Mouse (Mus musculus) heart, adult 2 months (tissue): ENCODE measurements around the gene Olfr508. TPM values are rescaled to one million over a fixed set of nuclear protein-coding genes. Genes with fewer than 3 reads are reported as not detected.

Source experiments
- DNase-seq, 2 experiments: peaks; one replicate each; pipeline ENCODE4 v3.0.0; 2021
- H3K27ac ChIP-seq: fragments of 200-600 bp; 2 replicates; pipeline ENCODE4 v1.8.1; 2022
- H3K27me3 ChIP-seq: fragments of 200-500 bp; 2 replicates; pipeline ENCODE4 v1.6.1; 2012; ENCODE audit warnings: mild to moderate bottlenecking, low read length, inconsistent platforms, mixed read lengths; ENCODE audit not compliant: control insufficient read depth, insufficient read depth
- H3K36me3 ChIP-seq: fragments of 200-500 bp; 2 replicates; pipeline ENCODE4 v1.6.1; 2012; ENCODE audit warnings: low read length, inconsistent platforms; ENCODE audit not compliant: control insufficient read depth, insufficient read depth
- H3K4me1 ChIP-seq: fragments of 200-500 bp; 2 replicates; pipeline ENCODE4 v1.6.1; 2011; ENCODE audit warnings: low read length; ENCODE audit not compliant: control insufficient read depth, insufficient read depth
- H3K4me3 ChIP-seq: fragments of 200-600 bp; 2 replicates; pipeline ENCODE4 v1.8.1; 2022
- H3K79me2 ChIP-seq: fragments of 200-500 bp; replicated peaks from 2 replicates; pipeline ENCODE4 v1.6.1; 2012; ENCODE audit warnings: mild to moderate bottlenecking, inconsistent platforms, low read length, moderate library complexity, mixed read lengths; ENCODE audit not compliant: control insufficient read depth, insufficient read depth
- H3K9ac ChIP-seq: fragments of 200-500 bp; 2 replicates; pipeline ENCODE4 v1.6.1; 2012; ENCODE audit warnings: low read depth, mild to moderate bottlenecking, control low read depth, inconsistent platforms, low read length, mixed read lengths
- CTCF ChIP-seq: fragments of 200-600 bp; IDR thresholded peaks from 2 replicates; pipeline ENCODE4 v1.8.1; 2022; ENCODE audit warnings: antibody characterized with exemption, mild to moderate bottlenecking, moderate library complexity
- EP300 ChIP-seq: fragments of 200-500 bp; IDR thresholded peaks from 2 replicates; pipeline ENCODE4 v1.6.1; 2011; ENCODE audit warnings: low read depth, low read length, control low read depth; ENCODE audit not compliant: insufficient read depth
- POLR2A ChIP-seq: fragments of 200-500 bp; IDR thresholded peaks from 2 replicates; pipeline ENCODE4 v1.6.1; 2011; ENCODE audit warnings: mild to moderate bottlenecking, low read depth, low read length, control low read depth; ENCODE audit not compliant: insufficient read depth
- WGBS: fragments of 180-500 bp; shearing (Covaris S2); methylation state at CpG from one replicate; pipeline ENCODE4 v1.1.7; 2018; 5-methylcytosine and 5-hydroxymethylcytosine counted together
- intact Hi-C: fragments of 180-260 bp; cut with DNase I; formaldehyde crosslinking; loops from one replicate; pipeline ENCODE4 v1.15.1; 2025
- polyA plus RNA-seq: library from polyadenylated mRNA; depleted of rRNA; stranded (reverse); fragments of >200 nt; gene quantifications from 2 replicates; pipeline ENCODE4 v1.2.3, GENCODE M21; 2012; rRNA removed
- total RNA-seq, 2 experiments: library from RNA; stranded (reverse); gene quantifications; 2 replicates each; pipeline ENCODE4 v1.2.3; 2021

The Olfr508 gene
- total and polyA plus RNA-seq, 3 experiments = not detected

GRCm38 (mm10) chr7:108651806-108652205 lies 22.0 kb downstream of the Olfr508 start, which contains the start of gene Olfr509:
TSS of gene Olfr509 (minus strand) at chr7:108651906.
- Histone ChIP-seq H3K36me3 (no peaks in the 10 kb centered on the region), H3K27ac (no peak within 1 kb of the TSS), H3K9ac (no peak within 1 kb of the TSS), H3K27me3 (no peaks in the 10 kb centered on the region), H3K4me1 (no peaks in the 10 kb centered on the region), H3K4me3 (no peak within 1 kb of the TSS), H3K79me2 (no peaks in the 10 kb centered on the region)
- no peak for TF ChIP-seq CTCF
- TF ChIP-seq EP300 = no peak
- no peak for TF ChIP-seq POLR2A
- intact Hi-C loops = no loop called here
- DNase-seq = no peak

DNA sequence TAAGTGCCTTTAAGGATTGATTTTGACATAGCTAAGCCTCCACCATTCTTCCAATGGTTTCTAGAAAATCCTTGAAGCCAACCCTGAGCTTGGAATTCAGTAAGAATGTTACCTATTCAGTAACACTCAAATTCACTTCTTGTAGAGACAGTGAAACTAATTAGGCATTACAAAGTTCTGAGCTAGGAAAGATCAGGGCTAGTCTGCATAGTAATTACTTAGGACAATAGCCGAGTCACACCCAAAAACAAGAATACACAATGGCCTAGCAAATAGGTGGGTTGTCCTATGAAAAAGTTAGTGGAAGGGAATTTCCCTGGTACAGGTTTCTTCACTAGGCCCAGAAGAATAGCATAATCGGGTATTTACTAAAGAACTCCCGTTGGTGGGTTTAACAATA lies 32.6 kb downstream of the Olfr508 start:
- H3K4me3 ChIP-seq = no peak overlapping the region
- DNase-seq = no peak
- H3K4me1 ChIP-seq = no peaks in the 10 kb centered on the region
- H3K27ac ChIP-seq = no peak overlapping the region
- intact Hi-C loops = no loop called here
- TF ChIP-seq POLR2A = no peak
- no peak for TF ChIP-seq CTCF
- TF ChIP-seq EP300 = no peak
- no peak overlapping the region for H3K9ac ChIP-seq
- WGBS = 67% methylated on average over 3 of the region's 3 CpGs
- no peaks in the 10 kb centered on the region for H3K79me2 ChIP-seq
- no peaks in the 10 kb centered on the region for H3K27me3 ChIP-seq
- no peaks in the 10 kb centered on the region for H3K36me3 ChIP-seq

GRCm38 (mm10) chr7:108666118-108666517 lies 36.3 kb downstream of the Olfr508 start, which contains the start of gene Olfr510:
TSS of gene Olfr510 (plus strand) at chr7:108666418.
- DNase-seq = no peak
- no peak within 1 kb of the TSS for H3K27ac ChIP-seq
- intact Hi-C loops = no loop called here
- H3K4me3 ChIP-seq = no peak within 1 kb of the TSS
- no peaks in the 10 kb centered on the region for H3K36me3 ChIP-seq
- H3K4me1 ChIP-seq = no peaks in the 10 kb centered on the region
- no peaks in the 10 kb centered on the region for H3K27me3 ChIP-seq
- TF ChIP-seq EP300 = no peak
- TF ChIP-seq CTCF = no peak
- TF ChIP-seq POLR2A = no peak
- 82% methylated on average over 1 of the region's 1 CpGs for WGBS
- no peak within 1 kb of the TSS for H3K9ac ChIP-seq
- H3K79me2 ChIP-seq = no peaks in the 10 kb centered on the region

DNA sequence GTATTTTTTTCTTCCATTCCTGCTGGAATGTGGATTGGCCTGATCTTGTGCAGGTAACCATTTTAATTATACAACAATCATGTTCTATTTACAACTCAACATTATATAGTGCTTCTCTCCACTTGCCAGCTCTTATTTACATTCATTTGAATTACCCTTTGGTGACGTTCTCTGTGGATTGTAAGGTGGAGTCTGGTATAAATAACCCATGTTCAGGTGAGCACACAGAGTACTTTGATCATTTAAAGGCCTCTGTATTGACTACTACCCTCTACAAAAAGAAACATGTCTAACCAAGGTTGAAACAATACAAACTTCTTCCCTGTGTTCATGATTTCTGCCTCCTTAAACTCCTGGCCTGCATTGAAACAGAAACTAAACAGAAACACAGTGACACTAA lies 41.3 kb downstream of the Olfr508 start:
- H3K27me3 ChIP-seq = no peaks in the 10 kb centered on the region
- WGBS = 57% methylated on average over 1 of the region's 1 CpGs
- intact Hi-C loops = no loop called here
- H3K4me1 ChIP-seq = no peaks in the 10 kb centered on the region
- H3K79me2 ChIP-seq = no peaks in the 10 kb centered on the region
- no peak overlapping the region for H3K4me3 ChIP-seq
- TF ChIP-seq EP300 = no peak
- TF ChIP-seq CTCF = no peak
- H3K9ac ChIP-seq = no peak overlapping the region
- H3K27ac ChIP-seq = no peak overlapping the region
- no peaks in the 10 kb centered on the region for H3K36me3 ChIP-seq
- DNase-seq = no peak

- H3K79me2 ChIP-seq = no peaks in the 10 kb centered on the region
- no peaks in the 10 kb centered on the region for H3K27me3 ChIP-seq
- no peak overlapping the region for H3K9ac ChIP-seq
- WGBS = 81% methylated on average over 4 of the region's 4 CpGs
- no peaks in the 10 kb centered on the region for H3K36me3 ChIP-seq
- TF ChIP-seq POLR2A (no peak), EP300 (no peak), CTCF (no peak)
- intact Hi-C loops = no loop called here
- no peaks in the 10 kb centered on the region for H3K4me1 ChIP-seq
- H3K27ac ChIP-seq = no peak overlapping the region
- DNase-seq = no peak
- H3K4me3 ChIP-seq = no peak overlapping the region
Measured at GRCm38 (mm10) chr7:108678886-108679285, 49.1 kb downstream of the Olfr508 start.

Other genes with a start within 250 kb of the Olfr508 start
- gene Olfr495, start 236.8 kb upstream of the Olfr508 start, total RNA-seq = not detected
- not detected in 2 replicates for gene Olfr495, start 236.8 kb upstream of the Olfr508 start, polyA plus RNA-seq
- not detected for gene Olfr497, start 209.6 kb upstream of the Olfr508 start, total RNA-seq
- gene Olfr497, start 209.6 kb upstream of the Olfr508 start, polyA plus RNA-seq = not detected in 2 replicates
- not detected for gene Olfr498, start 164.7 kb upstream of the Olfr508 start, total RNA-seq
- not detected in 2 replicates for gene Olfr498, start 164.7 kb upstream of the Olfr508 start, polyA plus RNA-seq
- gene Olfr502, start 104.9 kb upstream of the Olfr508 start, total RNA-seq = not detected
- not detected in 2 replicates for gene Olfr502, start 104.9 kb upstream of the Olfr508 start, polyA plus RNA-seq
- not detected for gene Olfr503, start 85.5 kb upstream of the Olfr508 start, total RNA-seq
- gene Olfr503, start 85.5 kb upstream of the Olfr508 start, polyA plus RNA-seq = not detected in 2 replicates
- gene Olfr504, start 64.2 kb upstream of the Olfr508 start, total RNA-seq = not detected
- not detected in 2 replicates for gene Olfr504, start 64.2 kb upstream of the Olfr508 start, polyA plus RNA-seq
- not detected for gene Olfr506, start 19.2 kb upstream of the Olfr508 start, total RNA-seq
- gene Olfr506, start 19.2 kb upstream of the Olfr508 start, polyA plus RNA-seq = not detected in 2 replicates
- gene Olfr507, start 8.2 kb upstream of the Olfr508 start, total RNA-seq = not detected
- gene Olfr507, start 8.2 kb upstream of the Olfr508 start, polyA plus RNA-seq = not detected in 2 replicates
- not detected for gene Olfr509, start 21.9 kb downstream of the Olfr508 start, total RNA-seq
- gene Olfr509, start 21.9 kb downstream of the Olfr508 start, polyA plus RNA-seq = not detected in 2 replicates
- not detected for gene Olfr510, start 36.4 kb downstream of the Olfr508 start, total RNA-seq
- not detected in 2 replicates for gene Olfr510, start 36.4 kb downstream of the Olfr508 start, polyA plus RNA-seq
- gene Olfr512, start 83.3 kb downstream of the Olfr508 start, total RNA-seq = not detected
- gene Olfr512, start 83.3 kb downstream of the Olfr508 start, polyA plus RNA-seq = not detected in 2 replicates
- not detected for gene Olfr513, start 121.0 kb downstream of the Olfr508 start, total RNA-seq
- not detected in 2 replicates for gene Olfr513, start 121.0 kb downstream of the Olfr508 start, polyA plus RNA-seq
- gene Olfr514, start 196.0 kb downstream of the Olfr508 start, total RNA-seq = not detected
- gene Olfr514, start 196.0 kb downstream of the Olfr508 start, polyA plus RNA-seq = not detected in 2 replicates
- gene Olfr516, start 220.5 kb downstream of the Olfr508 start, total RNA-seq = not detected
- gene Olfr516, start 220.5 kb downstream of the Olfr508 start, polyA plus RNA-seq = not detected in 2 replicates
- gene Olfr517, start 242.4 kb downstream of the Olfr508 start, total RNA-seq = not detected
- gene Olfr517, start 242.4 kb downstream of the Olfr508 start, polyA plus RNA-seq = not detected in 2 replicates